Mouse (Mus musculus): ENCODE data around the gene Cadps2.

Gene Cadps2

DNA sequence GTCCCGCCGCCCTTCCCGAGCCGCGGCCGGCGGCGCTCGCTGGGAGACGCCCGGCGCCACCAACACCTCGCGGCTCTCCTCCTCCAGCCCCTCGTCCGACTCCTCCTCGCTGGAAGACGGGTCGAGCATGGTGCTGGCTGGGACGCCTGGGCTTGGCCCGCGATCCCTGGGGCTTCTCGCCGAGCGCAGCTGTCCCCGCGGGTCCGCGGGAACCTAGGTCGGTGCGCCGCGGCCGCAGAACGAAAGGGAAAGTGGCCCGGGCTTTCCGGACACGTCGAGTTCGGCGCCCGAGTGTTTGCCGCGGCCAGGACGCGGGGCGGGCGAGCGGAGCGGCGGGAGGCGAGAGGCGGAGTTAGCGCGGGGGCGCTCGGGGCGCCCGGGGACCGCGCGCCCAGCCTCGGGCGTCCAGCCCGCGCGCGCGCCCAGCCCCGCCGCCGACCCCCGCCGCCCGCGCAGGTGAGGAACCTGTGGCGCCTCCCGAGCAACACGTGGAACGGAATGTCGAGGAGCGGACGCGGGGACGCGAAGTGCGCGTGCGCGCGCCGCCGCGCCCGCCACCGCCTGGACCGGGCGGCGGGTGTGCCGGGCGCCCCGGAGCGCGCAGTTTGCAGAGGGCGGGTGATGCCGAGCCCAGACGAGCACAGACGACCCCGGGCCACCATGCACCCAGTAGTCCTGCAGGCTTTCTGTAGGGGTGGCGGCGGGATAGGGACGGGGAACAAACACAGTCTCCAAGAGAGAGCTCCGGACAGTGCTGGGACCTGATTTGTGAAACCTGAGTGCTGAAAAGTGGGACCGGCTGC is at the start of gene Cadps2:
Gene Cadps2 (minus strand): TSS at position 413 of the 803 bp plus-strand sequence.
- in situ Hi-C loops (cut with MboI, MseI): no loop called here

DNA sequence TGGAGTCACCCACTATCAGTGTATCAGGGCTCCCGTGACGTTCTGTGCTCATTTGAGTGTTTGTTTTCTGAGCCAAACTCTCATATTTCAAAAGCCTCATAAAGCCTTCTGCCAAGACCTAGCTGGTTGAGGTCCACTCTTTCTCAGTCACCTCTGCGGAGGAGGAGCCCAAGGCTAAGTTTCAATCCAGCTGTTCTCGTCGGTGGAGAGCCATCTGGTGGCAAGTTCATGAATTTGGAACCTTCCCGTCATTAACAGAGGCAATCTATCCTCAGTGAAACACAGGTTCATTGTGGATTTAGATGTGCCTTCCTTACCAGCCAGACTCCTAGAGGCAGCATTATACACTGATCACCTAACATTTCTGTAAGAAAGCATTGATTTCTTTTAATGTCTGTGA is 47.2 kb upstream of the Cadps2 start:
- in situ Hi-C loops (cut with MboI, MseI): no loop called here

- in situ Hi-C loops (cut with MboI, MseI): no loop called here
Observed at GRCm38 (mm10) chr6:23876765-23877408, 37.7 kb upstream of the Cadps2 start.

DNA sequence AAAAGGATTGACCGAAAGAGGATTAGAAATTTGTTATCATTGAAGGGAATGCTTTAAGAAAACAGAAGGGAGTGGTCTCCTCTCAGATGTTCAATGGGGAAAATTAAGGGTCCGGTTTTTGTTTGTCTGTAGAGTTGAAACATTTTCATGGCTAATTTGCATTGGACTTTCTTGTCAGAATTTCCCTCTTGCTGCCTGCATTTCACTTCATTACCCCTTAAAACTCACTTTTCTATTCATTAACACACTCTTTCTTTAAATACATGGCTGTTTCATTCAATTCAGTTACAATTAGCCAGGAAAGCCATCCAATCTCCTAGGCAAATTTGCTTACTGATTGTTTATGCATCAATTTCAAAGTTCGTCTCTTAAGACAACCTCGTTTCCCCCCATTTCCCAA is 37.1 kb upstream of the Cadps2 start:
- in situ Hi-C loops (cut with MboI, MseI): no loop called here

- in situ Hi-C loops (cut with MboI, MseI): no loop called here
Observed at GRCm38 (mm10) chr6:23873812-23874211, 34.6 kb upstream of the Cadps2 start.

GRCm38 (mm10) chr6:23873231-23873630 is 34.0 kb upstream of the Cadps2 start:
- in situ Hi-C loops (cut with MboI, MseI): no loop called here

GRCm38 (mm10) chr6:23869971-23870370 is 30.8 kb upstream of the Cadps2 start:
- in situ Hi-C loops (cut with MboI, MseI): no loop called here

GRCm38 (mm10) chr6:23866298-23866697 is 27.1 kb upstream of the Cadps2 start:
- in situ Hi-C loops (cut with MboI, MseI): no loop called here

DNA sequence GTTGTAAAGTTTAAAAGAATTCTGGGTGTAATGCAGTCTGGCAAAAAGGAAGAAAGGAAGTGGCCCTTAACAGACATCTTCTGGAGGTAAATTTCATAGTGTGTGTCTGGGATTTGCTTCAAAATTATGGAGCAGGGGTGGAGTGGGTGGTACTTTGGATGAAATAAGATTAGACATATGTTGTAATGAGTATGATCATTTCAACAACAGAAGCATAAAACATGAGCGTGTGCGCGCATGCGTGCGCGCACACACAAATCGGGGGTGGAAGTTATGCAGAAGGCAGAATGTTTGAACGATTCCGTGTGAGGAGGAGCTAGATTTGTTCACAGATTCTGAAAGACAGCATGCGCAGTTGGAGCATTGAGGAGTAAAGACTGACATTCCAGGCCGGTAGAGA is 14.2 kb upstream of the Cadps2 start:
- in situ Hi-C loops (cut with MboI, MseI): no loop called here

GRCm38 (mm10) chr6:23840001-23840400 is 780 bp upstream of the Cadps2 start:
- in situ Hi-C loops (cut with MboI, MseI): no loop called here

- in situ Hi-C loops (cut with MboI, MseI): no loop called here
Observed at GRCm38 (mm10) chr6:23838401-23839008, 716 bp downstream of the Cadps2 start.

DNA sequence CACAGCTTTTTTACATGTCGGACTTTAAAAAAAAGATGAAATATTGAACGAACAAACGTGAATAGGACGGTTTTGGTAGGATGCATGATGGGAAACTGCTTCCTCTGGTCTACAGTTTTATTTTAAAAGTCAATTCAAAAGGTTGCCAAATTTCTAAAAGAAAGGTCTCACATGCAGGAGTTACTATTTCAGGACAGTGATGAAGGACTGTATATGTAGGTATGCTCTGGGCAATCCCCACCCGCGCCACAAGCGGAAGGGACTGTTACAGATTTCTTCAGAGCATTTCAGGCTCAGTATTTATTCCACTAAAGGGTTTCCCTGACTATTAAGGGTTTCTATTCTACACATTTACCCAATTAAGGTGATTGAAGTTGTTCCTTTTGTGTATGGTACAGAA is 1.6 kb downstream of the Cadps2 start:
- in situ Hi-C loops (cut with MboI, MseI): no loop called here

- in situ Hi-C loops (cut with MboI, MseI): no loop called here
Observed at GRCm38 (mm10) chr6:23837127-23837526, 2.1 kb downstream of the Cadps2 start.

DNA sequence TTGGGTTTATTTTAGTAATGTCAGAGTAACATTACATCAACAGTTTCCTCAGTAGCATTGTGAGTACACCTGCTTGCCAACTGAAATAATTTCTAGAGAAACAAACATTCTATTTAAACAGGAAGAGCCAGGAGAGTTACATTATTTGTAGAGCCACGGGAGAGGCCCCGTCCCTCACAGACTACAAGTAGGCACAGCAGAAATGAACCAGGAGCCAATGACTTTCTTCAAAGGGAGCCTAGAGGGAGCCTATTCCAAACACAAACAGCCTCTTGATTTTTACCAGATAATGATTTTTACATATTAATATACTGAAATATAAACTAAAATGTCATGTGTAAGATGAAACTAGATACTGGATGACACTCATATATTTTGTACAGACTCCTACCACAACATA is 2.5 kb downstream of the Cadps2 start:
- in situ Hi-C loops (cut with MboI, MseI): no loop called here

DNA sequence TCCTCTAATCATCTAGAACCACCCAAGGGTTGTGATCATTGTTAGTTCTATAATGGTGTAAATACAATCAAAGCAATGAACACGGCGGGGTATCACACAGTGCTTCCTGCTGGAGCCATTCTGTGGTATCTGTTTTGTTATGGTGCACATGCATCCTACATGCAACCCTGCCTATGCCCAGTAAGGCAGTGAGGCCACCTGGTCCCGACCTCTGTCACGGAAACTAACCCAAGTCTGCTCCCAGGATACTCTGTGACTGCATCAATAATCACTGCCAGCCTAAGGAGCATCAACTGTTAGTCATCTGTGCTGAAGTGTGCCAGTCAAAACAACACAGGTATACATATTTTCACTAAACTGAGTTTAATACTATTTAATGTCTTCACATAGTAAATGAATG is 3.7 kb downstream of the Cadps2 start:
- in situ Hi-C loops (cut with MboI, MseI): no loop called here

- in situ Hi-C loops (cut with MboI, MseI): no loop called here
Observed at GRCm38 (mm10) chr6:23830741-23831140, 8.5 kb downstream of the Cadps2 start.

GRCm38 (mm10) chr6:23829338-23829737 is 9.9 kb downstream of the Cadps2 start:
- in situ Hi-C loops (cut with MboI, MseI): no loop called here

GRCm38 (mm10) chr6:23821819-23822218 is 17.4 kb downstream of the Cadps2 start:
- in situ Hi-C loops (cut with MboI, MseI): no loop called here

DNA sequence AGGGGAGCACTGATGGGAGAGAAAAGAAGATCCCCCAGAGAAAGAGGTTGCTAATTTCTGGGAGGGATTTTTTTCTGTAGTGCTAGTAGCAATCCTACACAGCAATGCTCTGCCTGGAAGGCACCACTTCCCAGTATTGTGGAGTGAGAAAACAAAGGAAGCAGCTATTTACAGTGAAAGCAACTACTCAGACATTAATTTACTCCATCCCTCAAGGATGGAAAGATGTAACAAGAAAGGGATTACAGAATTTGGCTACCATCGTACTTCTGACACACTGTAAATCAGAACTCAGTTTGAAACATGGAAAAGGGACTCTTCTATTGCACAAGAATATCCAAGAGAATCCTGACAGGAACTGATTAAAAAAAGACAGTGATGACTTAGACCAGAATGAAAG is 29.1 kb downstream of the Cadps2 start:
- in situ Hi-C loops (cut with MboI, MseI): no loop called here

- in situ Hi-C loops (cut with MboI, MseI): no loop called here
Observed at GRCm38 (mm10) chr6:23809344-23809743, 29.9 kb downstream of the Cadps2 start.

DNA sequence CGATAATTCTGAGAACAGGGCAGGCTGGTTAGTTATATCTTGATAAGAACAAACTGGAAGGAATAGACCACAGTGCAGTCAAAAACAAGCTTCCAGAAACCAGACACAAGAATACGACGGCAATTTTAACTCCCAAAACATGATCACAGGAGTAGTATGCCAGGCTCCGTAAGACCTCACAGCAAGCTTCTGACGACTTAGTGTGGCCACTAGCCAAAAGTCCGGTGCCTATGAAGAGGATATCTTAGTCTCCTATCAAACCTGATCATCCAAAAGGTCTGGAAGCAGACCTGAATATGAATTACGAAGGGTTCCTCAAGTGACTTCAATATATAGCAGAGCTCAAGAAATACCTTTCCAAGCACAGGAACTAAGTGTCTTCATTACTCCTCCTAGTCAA is 33.9 kb downstream of the Cadps2 start:
- in situ Hi-C loops (cut with MboI, MseI): no loop called here

GRCm38 (mm10) chr6:23791822-23792221 is 47.4 kb downstream of the Cadps2 start:
- in situ Hi-C loops (cut with MboI, MseI): no loop called here

DNA sequence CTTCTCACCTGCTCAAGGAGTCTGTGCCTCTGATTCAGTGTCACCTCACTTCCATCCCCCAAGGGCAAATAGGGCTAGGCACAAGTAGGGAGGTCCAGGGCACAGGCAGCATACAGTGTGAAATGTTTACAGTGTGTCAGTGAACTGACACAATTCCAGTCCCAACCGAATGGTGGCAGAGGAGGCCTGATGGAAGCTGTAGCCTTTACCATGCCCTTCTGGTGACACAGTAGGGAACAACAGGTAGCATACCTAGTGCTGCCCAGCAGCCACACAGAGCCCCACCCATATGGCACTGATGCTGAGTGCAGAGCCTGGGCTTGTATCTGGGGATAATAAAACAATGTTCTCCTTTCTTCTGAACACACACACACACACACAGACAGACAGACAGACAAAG is 61.6 kb downstream of the Cadps2 start:
- in situ Hi-C loops (cut with MboI, MseI): no loop called here
